24 mouse cellular contexts compared by ENCODE assay signal in the genomic region with DNA sequence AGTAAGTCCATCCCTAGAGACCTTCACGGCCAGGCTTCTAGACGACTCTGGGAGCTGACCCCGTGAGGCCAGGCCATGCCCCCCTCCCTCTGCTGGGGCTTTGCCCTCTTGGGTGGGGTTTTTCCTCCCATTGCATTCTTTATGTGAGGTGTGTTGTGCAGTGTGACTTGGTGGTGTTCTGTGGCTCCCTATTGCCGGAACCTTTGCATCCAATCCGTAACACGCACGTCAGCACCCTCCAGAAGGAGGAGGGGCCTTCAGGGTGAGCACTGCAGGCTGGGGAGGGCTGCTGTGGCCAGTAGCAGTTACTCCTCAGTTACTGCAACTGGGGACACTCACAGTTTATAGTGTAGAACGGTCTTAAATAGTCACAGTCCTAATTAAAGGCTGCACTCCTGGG. TPM values are rescaled to one million over a fixed set of nuclear protein-coding genes. Genes with fewer than 3 reads are reported as not detected.
DNase-seq lines count a peak whose midpoint lies in the region; ATAC-seq and TF ChIP-seq lines count a peak whose summit lies in the region.
"Had no signal": no experiment of that assay in that cellular context is flagged by ENCODE, and none has a peak within 500 bp of the region (broad histone marks: within the 10 kb centered on the region; RNA-seq: fewer than 3 reads in every experiment).

No protein-coding gene starts in this region.

- H3K9me3 ChIP-seq in midbrain, embryonic 11.5 days (ENCODE audit: control insufficient read depth, low read length): no peaks in the 10 kb centered on the region
- H3K9me3 ChIP-seq in midbrain, embryonic 13.5 days: no peaks in the 10 kb centered on the region
- H3K9me3 ChIP-seq in limb, embryonic 14.5 days (ENCODE audit: control insufficient read depth, low read length): no peaks in the 10 kb centered on the region
- H3K9me3 ChIP-seq: embryonic facial prominence, embryonic 15.5 days; heart, embryonic 15.5 days; hindbrain, embryonic 13.5 days; limb, embryonic 13.5 days; lung, embryonic 15.5 days; megakaryocyte, embryonic 14.5 days had no signal

- H3K27me3 ChIP-seq in midbrain, embryonic 11.5 days (ENCODE audit: control insufficient read depth, insufficient read depth, low read length): no peaks in the 10 kb centered on the region
- H3K27me3 ChIP-seq in midbrain, embryonic 13.5 days: no peaks in the 10 kb centered on the region
- no peaks in the 10 kb centered on the region for H3K27me3 ChIP-seq in limb, embryonic 14.5 days (ENCODE audit: control insufficient read depth, insufficient read depth, low read length)
- H3K27me3 ChIP-seq: embryonic facial prominence, embryonic 15.5 days; heart, embryonic 15.5 days; hindbrain, embryonic 13.5 days; limb, embryonic 13.5 days; lung, embryonic 15.5 days; megakaryocyte, embryonic 14.5 days had no signal

- 0 out of 2 replicates have a peak, but pooled peaks have one; percentile 14 for ATAC-seq in midbrain, embryonic 11.5 days (ENCODE audit: low FRiP score)
- no peak for ATAC-seq in midbrain, embryonic 13.5 days
- ATAC-seq in limb, embryonic 14.5 days (ENCODE audit: low FRiP score, low read depth): 0 out of 2 replicates have a peak, but pooled peaks have one; percentile 41
- no peak for ATAC-seq in frontal cortex, adult (ENCODE audit: low TSS enrichment)
- ATAC-seq: forebrain, embryonic 16.5 days had no signal

- no peak overlapping the region for H3K9ac ChIP-seq in midbrain, embryonic 11.5 days (ENCODE audit: low read length)
- no peak overlapping the region for H3K9ac ChIP-seq in midbrain, embryonic 13.5 days (replicated peaks)
- H3K9ac ChIP-seq in limb, embryonic 14.5 days (ENCODE audit: low read depth, low read length, severe bottlenecking): no peak overlapping the region
- H3K9ac ChIP-seq: embryonic facial prominence, embryonic 15.5 days; heart, embryonic 15.5 days; hindbrain, embryonic 13.5 days; limb, embryonic 13.5 days; liver, embryonic 14.5 days; lung, embryonic 15.5 days had no signal

- no peak overlapping the region for H3K4me2 ChIP-seq in midbrain, embryonic 11.5 days
- no peak overlapping the region for H3K4me2 ChIP-seq in midbrain, embryonic 13.5 days (replicated peaks)
- H3K4me2 ChIP-seq in limb, embryonic 14.5 days (replicated peaks; ENCODE audit: low read depth, low read length, severe bottlenecking): no peak overlapping the region
- H3K4me2 ChIP-seq: embryonic facial prominence, embryonic 15.5 days; heart, embryonic 15.5 days; hindbrain, embryonic 13.5 days; limb, embryonic 13.5 days; lung, embryonic 15.5 days had no signal

- peak overlapping the region; percentile 35; the same call in 1 of the 2 replicates for H3K27ac ChIP-seq in gastrocnemius, adult 2 months
- H3K27ac ChIP-seq in midbrain, embryonic 11.5 days (ENCODE audit: low read depth, low read length): no peak overlapping the region
- no peak overlapping the region for H3K27ac ChIP-seq in midbrain, embryonic 13.5 days
- H3K27ac ChIP-seq in limb, embryonic 14.5 days (replicated peaks; ENCODE audit: low read depth, low read length): no peak overlapping the region
- H3K27ac ChIP-seq: embryonic facial prominence, embryonic 15.5 days; heart, embryonic 15.5 days; hindbrain, embryonic 13.5 days; limb, embryonic 13.5 days; liver, embryonic 14.5 days; lung, embryonic 15.5 days had no signal

- no peak for TF ChIP-seq CTCF in gastrocnemius, adult 2 months (IDR thresholded peaks at IDR 0.05)

- DNase-seq in gastrocnemius, adult 2 months: peak; percentile 24
- DNase-seq in gastrocnemius, postnatal 14 days: no peak
- DNase-seq in midbrain, embryonic 11.5 days (ENCODE audit: low spot score, missing footprints): no peak
- DNase-seq in ZHBTc4 (ENCODE audit: low read depth, low spot score): peak; percentile 61
- no peak for DNase-seq in limb, embryonic 14.5 days (ENCODE audit: low spot score)
- DNase-seq: cerebellum, adult 8-10 months; cerebellum, postnatal 36 days; embryo, embryonic 11 days; gastrocnemius, postnatal 36 days; heart, postnatal 36 days; kidney, adult 2 months; kidney, postnatal 10 days; lung, postnatal 36 days; thymus, postnatal 25 days had no signal

- WGBS in midbrain, embryonic 11.5 days: 85% methylated on average over 8 of the region's 8 CpGs
- 79% methylated on average over 8 of the region's 8 CpGs for whole genome bisulfite sequencing in midbrain, embryonic 13.5 days
- 65% methylated on average over 8 of the region's 8 CpGs for WGBS in limb, embryonic 14.5 days

- no peaks in the 10 kb centered on the region for H3K4me1 ChIP-seq in midbrain, embryonic 11.5 days (ENCODE audit: control insufficient read depth, insufficient read depth, low read length)
- no peaks in the 10 kb centered on the region for H3K4me1 ChIP-seq in midbrain, embryonic 13.5 days (replicated peaks)
- H3K4me1 ChIP-seq in limb, embryonic 14.5 days (ENCODE audit: control insufficient read depth, insufficient read depth, low read length): no peaks in the 10 kb centered on the region
- H3K4me1 ChIP-seq: embryonic facial prominence, embryonic 15.5 days; heart, embryonic 15.5 days; lung, embryonic 15.5 days had no signal

- peaks cover 16% of the 10 kb centered on the region for H3K36me3 ChIP-seq in midbrain, embryonic 11.5 days (ENCODE audit: control insufficient read depth, insufficient read depth, low read length)
- H3K36me3 ChIP-seq in midbrain, embryonic 13.5 days: peaks cover 62% of the 10 kb centered on the region
- peaks cover 33% of the 10 kb centered on the region for H3K36me3 ChIP-seq in limb, embryonic 14.5 days (ENCODE audit: control insufficient read depth, insufficient read depth, low read length)

- peak overlapping the region; percentile 13; the same call in 1 of the 2 replicates for H3K4me3 ChIP-seq in gastrocnemius, adult 2 months
- H3K4me3 ChIP-seq in midbrain, embryonic 11.5 days (ENCODE audit: low read depth, low read length): no peak overlapping the region
- no peak overlapping the region for H3K4me3 ChIP-seq in midbrain, embryonic 13.5 days (replicated peaks)
- H3K4me3 ChIP-seq in limb, embryonic 14.5 days (replicated peaks; ENCODE audit: low read length): no peak overlapping the region
- H3K4me3 ChIP-seq: embryonic facial prominence, embryonic 15.5 days; heart, embryonic 15.5 days; hindbrain, embryonic 13.5 days; limb, embryonic 13.5 days; lung, embryonic 15.5 days; megakaryocyte, embryonic 14.5 days had no signal

- TF ChIP-seq POLR2A in limb, embryonic 14.5 days (IDR thresholded peaks at IDR 0.05; ENCODE audit: borderline replicate concordance, extremely low read depth, insufficient read depth, insufficient read length): no peak

- intact Hi-C loops in gastrocnemius, adult 2 months (cut with DNase I): no loop called here
- intact Hi-C loops in gastrocnemius, postnatal 14 days (cut with DNase I; ENCODE audit: low total_unique reads): no loop called here

RNA-seq across cellular contexts. Expression of a gene that starts 28.0 kb away (rescaled TPM):
- total RNA-seq in gastrocnemius, adult 2 months (2021): 10 to 100 TPM in 1 of 2 experiments, 1 to 10 TPM in 1; 9.0 to 11.5 TPM
- total RNA-seq in gastrocnemius, postnatal 14 days (2021): 10 to 100 TPM in 1 of 2 experiments, 1 to 10 TPM in 1; 9.9 to 10.7 TPM
- polyA plus RNA-seq in midbrain, embryonic 11.5 days (2014; fragmentation: Nextera tagmentation; extraction: Ambion mirVana): 93.4 and 99.5 TPM in 2 replicates
- 79.5 and 85.1 TPM in 2 replicates for polyA plus RNA-seq in midbrain, embryonic 13.5 days (2015; fragmentation: Nextera tagmentation; extraction: Ambion mirVana)
- polyA plus RNA-seq in limb, embryonic 14.5 days (2012; rRNA removed): 29.0 and 33.8 TPM in 2 replicates
- 40.5 and 47.5 TPM in 2 replicates for polyA plus RNA-seq in limb, embryonic 14.5 days (2014; fragmentation: Nextera tagmentation; extraction: Ambion mirVana)

Comparison
In these comparisons a context has a peak if more than half of its experiments do, and no peak if none do; other contexts are left out.
1. DNase-seq: peak in gastrocnemius, adult 2 months (single experiment) and ZHBTc4 (single experiment); none in gastrocnemius, postnatal 14 days (single experiment), midbrain, embryonic 11.5 days (single experiment) and limb, embryonic 14.5 days (single experiment).
2. ATAC-seq: peak in midbrain, embryonic 11.5 days (single experiment) and limb, embryonic 14.5 days (single experiment); none in midbrain, embryonic 13.5 days (single experiment) and frontal cortex, adult (single experiment).